Mouse (Mus musculus): Measurements from ENCODE around the gene Pcx.

DNA sequence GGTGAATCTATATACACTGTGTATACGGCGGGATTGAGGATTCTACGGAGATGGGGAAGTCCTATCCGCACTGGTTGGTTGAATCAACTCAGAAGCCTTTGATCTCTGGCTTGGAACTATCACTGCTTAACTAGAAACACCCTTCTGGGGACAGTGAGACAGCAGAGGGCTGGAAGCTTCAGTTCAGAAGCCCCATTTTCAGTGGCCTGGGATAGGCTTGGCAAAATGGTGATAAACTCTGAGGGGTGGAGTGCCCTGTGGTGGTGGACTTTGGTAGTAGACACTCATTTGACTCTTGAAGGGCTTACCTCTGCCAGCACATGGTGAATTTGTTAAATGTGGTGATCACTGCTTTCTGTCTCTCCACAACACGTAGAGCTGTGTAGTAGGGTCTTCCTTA is 55.4 kb downstream of the Pcx start:
- TF ChIP-seq CTCF (IDR thresholded peaks at IDR 0.05): no peak
- no peak for TF ChIP-seq POLR2A (IDR thresholded peaks at IDR 0.05; ENCODE audit: insufficient read depth, low read depth, low read length)

All from heart, adult 2 months (tissue).